Mouse (Mus musculus) forebrain, embryonic 14.5 days (tissue): ENCODE measurements around the gene Nubp1. TPM values are rescaled to one million over a fixed set of nuclear protein-coding genes. Genes with fewer than 3 reads are reported as not detected.
A peak's percentile ranks its signal among the peaks of the same experiment; 100 is the strongest.

Experiments used
- ATAC-seq: fragments of 200-750 bp; cut with Nextera tagmentation; 2 replicates; pipeline ENCODE4 v1.8.0; 2017; ENCODE audit warnings: mild to moderate bottlenecking, moderate library complexity
- DNase-seq: peaks from one replicate; pipeline ENCODE4 v3.0.0-alpha.2; 2015; ENCODE audit warnings: low spot score
- H3K27ac ChIP-seq: fragments of 300-500 bp; sonication (generic); 2 replicates; pipeline ENCODE4 v1.5.1; 2014; ENCODE audit warnings: low read depth, mild to moderate bottlenecking, control low read depth, low read length, moderate library complexity
- H3K27me3 ChIP-seq: fragments of 300-500 bp; sonication (generic); replicated peaks from 2 replicates; pipeline ENCODE4 v1.6.1; 2014; ENCODE audit warnings: low read length, control low read depth, mixed read lengths; ENCODE audit not compliant: control insufficient read depth, insufficient read depth
- H3K36me3 ChIP-seq: fragments of 300-500 bp; sonication (generic); 2 replicates; pipeline ENCODE4 v1.6.1; 2014; ENCODE audit warnings: low read length, control low read depth; ENCODE audit not compliant: control insufficient read depth, insufficient read depth
- H3K4me1 ChIP-seq: fragments of 300-500 bp; sonication (generic); 2 replicates; pipeline ENCODE4 v1.6.1; 2014; ENCODE audit warnings: antibody characterized with exemption, low read length, control low read depth; ENCODE audit not compliant: control insufficient read depth, insufficient read depth
- H3K4me2 ChIP-seq: fragments of 300-500 bp; sonication (generic); 2 replicates; pipeline ENCODE4 v1.6.1; 2014; ENCODE audit warnings: mild to moderate bottlenecking, control low read depth, low read length
- H3K4me3 ChIP-seq: fragments of 300-500 bp; sonication (generic); 2 replicates; pipeline ENCODE4 v1.5.1; 2014; ENCODE audit warnings: low read depth, low read length, control low read depth
- H3K9ac ChIP-seq: fragments of 300-500 bp; sonication (generic); 2 replicates; pipeline ENCODE4 v1.6.1; 2014; ENCODE audit warnings: mild to moderate bottlenecking, low read length, control low read depth, moderate library complexity
- H3K9me3 ChIP-seq: fragments of 300-500 bp; sonication (generic); replicated peaks from 2 replicates; pipeline ENCODE4 v1.6.1; 2016; ENCODE audit warnings: low read length, control low read depth, mixed read lengths; ENCODE audit not compliant: control insufficient read depth
- WGBS: fragments of 180-500 bp; shearing (Covaris S2); extraction: QIAGEN DNeasy Blood & Tissue Kit; methylation state at CpG from one replicate; pipeline ENCODE4 v1.1.7; 2014; 5-methylcytosine and 5-hydroxymethylcytosine counted together
- polyA plus RNA-seq: library from polyadenylated mRNA; unstranded; fragments of >200 nt; fragmentation: Nextera tagmentation; extraction: Ambion mirVana; gene quantifications from 2 replicates; pipeline ENCODE4 v1.2.1, GENCODE M21; 2014

Nubp1 gene
- polyA plus RNA-seq = 40.7 and 49.4 TPM in 2 replicates

DNA sequence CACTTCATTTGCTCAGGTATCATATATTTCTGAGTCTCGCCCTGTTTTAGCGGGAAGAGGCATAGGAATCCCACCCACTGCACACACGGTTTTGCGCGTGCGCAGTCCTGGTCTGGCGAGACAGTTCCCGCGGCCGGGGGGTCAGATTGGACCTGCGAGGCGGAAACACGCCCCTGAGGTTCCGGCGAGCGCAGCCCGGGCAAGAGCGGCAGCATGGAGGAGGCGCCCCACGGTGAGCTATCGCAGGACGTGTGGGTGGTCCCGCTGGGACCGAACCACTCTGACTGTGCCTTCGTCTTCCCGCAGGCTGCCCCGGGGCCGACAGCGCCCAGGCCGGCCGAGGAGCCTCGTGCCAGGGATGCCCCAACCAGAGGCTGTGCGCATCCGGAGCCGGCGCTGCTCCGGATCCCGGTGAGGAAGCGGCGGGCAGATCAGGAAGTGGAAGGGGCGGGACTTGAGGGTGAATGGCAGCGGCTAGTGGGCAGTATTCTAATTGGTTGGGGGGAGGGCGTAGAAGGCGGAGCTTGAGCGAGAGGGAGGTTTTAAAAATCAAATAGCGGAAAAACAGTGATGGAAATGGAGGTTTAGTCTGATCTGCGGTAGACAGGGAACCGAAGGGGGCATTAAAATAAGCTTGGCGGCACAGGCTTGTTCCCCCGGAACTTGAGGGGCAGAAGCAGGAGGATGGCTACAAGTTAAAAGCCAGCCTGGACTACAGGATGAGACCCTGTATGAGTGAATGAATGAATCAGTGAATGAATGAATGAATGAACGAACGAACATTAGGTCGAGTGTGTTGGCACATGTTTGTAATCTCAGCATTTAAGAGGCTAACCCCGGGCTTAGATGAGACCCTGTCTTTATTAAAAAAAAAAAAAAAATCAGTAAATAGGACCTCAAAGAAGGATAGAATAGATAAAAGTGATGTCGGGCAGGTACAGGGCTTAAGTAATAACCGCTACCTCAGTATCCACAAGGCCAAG is at the start of gene Nubp1:
Nubp1 (plus strand) TSS at position 185 of the 983 bp plus-strand sequence.
- Histone ChIP-seq H3K4me1 (peaks cover 8% of the 10 kb centered on the region; the same call in 1 of the 2 replicates), H3K27me3 (no peaks in the 10 kb centered on the region), H3K4me2 (peak within 1 kb of the TSS; percentile 66), H3K9ac (peak within 1 kb of the TSS; percentile 76), H3K9me3 (no peaks in the 10 kb centered on the region), H3K4me3 (peak within 1 kb of the TSS; percentile 64), H3K27ac (peak within 1 kb of the TSS; percentile 93), H3K36me3 (peaks cover 29% of the 10 kb centered on the region)
- peak; percentile 97 for DNase-seq
- ATAC-seq = peak; percentile 98
- WGBS = 4% methylated on average over 56 of the region's 56 CpGs

DNA sequence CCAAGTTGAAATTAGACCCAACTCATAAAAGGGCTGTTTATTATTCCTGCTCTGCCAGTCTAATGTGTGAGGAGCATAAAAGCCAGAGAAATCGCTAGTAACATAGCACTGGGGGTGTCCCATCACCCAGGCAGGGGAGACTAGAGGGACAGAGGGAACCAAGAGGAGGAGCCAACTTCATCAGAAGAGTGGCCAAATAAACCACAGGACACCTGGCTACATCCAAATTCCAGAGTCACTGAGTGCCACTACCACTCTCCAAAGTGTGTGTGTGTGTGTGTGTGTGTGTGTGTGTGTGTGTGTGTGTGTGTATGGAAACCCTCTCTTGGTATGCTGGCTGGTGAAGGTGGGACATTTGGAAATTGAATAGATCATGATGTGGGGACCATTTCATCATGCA is 48.7 kb upstream of the Nubp1 start:
- H3K9me3 ChIP-seq = no peaks in the 10 kb centered on the region
- DNase-seq (no peak), ATAC-seq (no peak)
- H3K4me3 ChIP-seq = no peak overlapping the region
- no peak overlapping the region for H3K9ac ChIP-seq
- no peaks in the 10 kb centered on the region for H3K36me3 ChIP-seq
- H3K4me1 ChIP-seq = peaks cover 3% of the 10 kb centered on the region
- no peak overlapping the region for H3K27ac ChIP-seq
- WGBS = 61% methylated on average over 1 of the region's 1 CpGs
- no peak overlapping the region for H3K4me2 ChIP-seq
- H3K27me3 ChIP-seq = no peaks in the 10 kb centered on the region

DNA sequence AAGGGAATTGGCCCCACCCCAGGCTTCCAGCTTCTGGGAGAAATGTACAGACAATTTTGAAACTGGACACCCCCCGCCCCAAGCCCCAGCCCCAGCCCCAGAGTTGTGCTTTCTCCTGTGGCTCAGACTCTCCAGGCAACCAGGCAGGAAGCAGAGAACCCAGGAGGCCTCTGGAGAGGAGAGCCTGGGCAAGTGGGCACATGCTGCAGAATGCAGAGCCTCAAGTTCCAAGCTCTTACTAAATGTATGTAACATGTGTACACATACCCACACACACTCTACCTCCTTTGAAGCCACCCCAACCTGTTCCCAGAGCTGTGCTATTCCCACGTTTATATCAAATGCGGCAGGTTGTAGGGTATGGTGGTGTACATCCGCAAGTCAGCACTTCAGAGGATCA is 46.0 kb upstream of the Nubp1 start:
- Histone ChIP-seq H3K36me3 (no peaks in the 10 kb centered on the region), H3K4me2 (no peak overlapping the region), H3K9ac (no peak overlapping the region), H3K27ac (no peak overlapping the region), H3K4me1 (peaks cover 3% of the 10 kb centered on the region), H3K27me3 (no peaks in the 10 kb centered on the region), H3K4me3 (no peak overlapping the region), H3K9me3 (no peaks in the 10 kb centered on the region)
- DNase-seq = no peak
- no peak for ATAC-seq
- WGBS = 87% methylated on average over 4 of the region's 4 CpGs

DNA sequence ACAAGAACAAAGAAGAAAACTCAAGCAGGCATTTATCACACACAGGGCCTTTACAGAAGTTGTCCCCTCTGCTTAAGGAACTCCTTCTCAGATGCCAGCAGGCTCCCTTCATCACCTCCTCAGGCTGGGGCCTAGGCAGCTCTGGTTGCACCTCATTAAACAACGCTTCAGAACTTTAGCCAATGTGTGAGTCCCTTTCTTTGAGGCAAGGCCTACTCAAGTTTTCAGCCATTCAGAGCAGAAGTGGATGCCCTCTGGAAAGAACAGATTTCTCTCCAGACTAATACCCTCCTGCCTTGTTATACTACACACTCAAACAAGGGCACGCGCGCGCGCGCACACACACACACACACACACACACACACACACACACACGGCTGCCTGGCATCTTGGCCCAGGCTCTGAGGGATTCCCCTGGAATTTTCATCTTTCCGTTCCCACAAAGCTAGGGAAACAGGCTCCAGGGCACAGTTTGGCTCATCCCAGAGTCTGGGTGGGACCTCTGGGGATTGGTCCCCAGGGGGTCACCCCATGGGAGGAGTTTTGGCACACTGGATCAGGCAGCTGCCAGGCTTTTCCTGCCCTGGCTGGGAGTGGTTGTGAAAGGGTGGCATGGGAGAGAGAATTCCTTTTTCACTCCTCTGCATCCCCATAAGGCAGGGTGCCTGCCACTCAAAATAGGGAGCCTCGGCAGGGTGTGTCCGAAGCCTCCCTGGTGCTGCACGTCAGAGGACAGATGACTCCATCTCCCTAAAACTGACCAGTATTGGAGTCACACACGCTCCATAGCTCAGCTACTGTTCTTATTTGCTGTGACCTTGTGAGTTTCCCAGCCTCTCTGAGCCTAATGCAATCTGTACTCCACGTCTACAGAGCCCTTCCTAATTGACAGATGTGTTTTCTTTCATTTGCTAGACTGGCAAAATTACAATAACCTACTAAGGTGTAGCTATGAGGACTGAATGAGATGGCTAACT is 45.2 kb upstream of the Nubp1 start:
- WGBS = 61% methylated on average over 14 of the region's 14 CpGs
- Histone ChIP-seq H3K4me2 (no peak overlapping the region), H3K9ac (no peak overlapping the region), H3K27me3 (no peaks in the 10 kb centered on the region), H3K36me3 (no peaks in the 10 kb centered on the region), H3K4me3 (no peak overlapping the region), H3K9me3 (no peaks in the 10 kb centered on the region), H3K4me1 (peaks cover 3% of the 10 kb centered on the region), H3K27ac (no peak overlapping the region; the same call in 1 of the 2 replicates)
- DNase-seq (peak; percentile 79), ATAC-seq (peak; percentile 88)

DNA sequence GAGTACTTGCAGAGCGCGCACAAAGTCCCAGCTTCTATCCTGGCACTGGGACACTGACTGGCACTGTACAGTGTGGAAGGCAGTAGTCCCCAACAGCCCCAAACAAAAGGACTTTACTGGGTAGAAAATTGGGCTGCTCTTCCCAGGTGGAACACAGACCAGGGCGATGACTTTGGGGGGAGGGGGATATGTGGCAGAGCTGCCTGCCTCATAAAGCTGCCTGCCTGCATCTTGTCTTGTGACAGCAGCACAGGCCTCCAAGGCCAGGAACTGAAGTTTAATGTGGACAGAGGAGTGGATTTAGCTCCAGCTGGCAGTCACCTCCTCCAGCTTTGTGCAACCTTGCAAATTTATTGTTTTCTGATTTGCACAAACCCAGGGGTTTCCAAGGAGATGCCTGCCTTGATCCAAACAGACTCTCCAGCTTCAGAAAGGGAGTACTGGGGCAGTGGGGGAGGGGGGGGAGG is 42.2 kb upstream of the Nubp1 start:
- Histone ChIP-seq H3K4me2 (no peak overlapping the region), H3K9me3 (no peaks in the 10 kb centered on the region), H3K27me3 (no peaks in the 10 kb centered on the region), H3K27ac (peak overlapping the region; percentile 33; the same call in 1 of the 2 replicates), H3K4me1 (peaks cover 3% of the 10 kb centered on the region), H3K36me3 (no peaks in the 10 kb centered on the region), H3K4me3 (no peak overlapping the region), H3K9ac (no peak overlapping the region)
- ATAC-seq = peak; percentile 18; the same call in 1 of the 2 replicates
- peak; percentile 29 for DNase-seq
- WGBS = 54% methylated on average over 3 of the region's 3 CpGs

DNA sequence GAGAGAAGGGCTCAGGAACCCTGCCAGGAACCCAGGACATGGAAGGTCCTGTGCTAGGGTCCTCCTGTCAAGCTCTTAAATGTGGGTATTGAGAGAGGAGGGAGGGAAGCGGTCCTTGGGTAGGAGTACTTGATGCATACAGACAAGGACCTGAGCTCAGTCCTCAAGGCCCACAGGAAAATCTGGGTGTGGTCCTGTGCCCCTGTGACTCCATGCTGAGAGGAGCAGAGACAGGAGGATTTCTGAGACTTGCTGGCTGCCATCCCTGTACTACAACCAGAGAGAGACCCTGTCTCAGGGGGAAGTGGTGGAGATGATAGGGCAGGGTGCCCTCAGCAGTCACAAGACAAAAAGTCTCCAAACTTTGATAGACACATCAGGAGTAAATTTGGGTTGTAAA is 41.8 kb upstream of the Nubp1 start:
- WGBS = 90% methylated on average over 1 of the region's 1 CpGs
- no peak for ATAC-seq
- H3K9ac ChIP-seq = no peak overlapping the region
- no peak overlapping the region for H3K4me2 ChIP-seq
- no peaks in the 10 kb centered on the region for H3K36me3 ChIP-seq
- no peaks in the 10 kb centered on the region for H3K27me3 ChIP-seq
- no peaks in the 10 kb centered on the region for H3K9me3 ChIP-seq
- H3K4me3 ChIP-seq = no peak overlapping the region
- no peak for DNase-seq
- no peak overlapping the region for H3K27ac ChIP-seq
- peaks cover 3% of the 10 kb centered on the region for H3K4me1 ChIP-seq

DNA sequence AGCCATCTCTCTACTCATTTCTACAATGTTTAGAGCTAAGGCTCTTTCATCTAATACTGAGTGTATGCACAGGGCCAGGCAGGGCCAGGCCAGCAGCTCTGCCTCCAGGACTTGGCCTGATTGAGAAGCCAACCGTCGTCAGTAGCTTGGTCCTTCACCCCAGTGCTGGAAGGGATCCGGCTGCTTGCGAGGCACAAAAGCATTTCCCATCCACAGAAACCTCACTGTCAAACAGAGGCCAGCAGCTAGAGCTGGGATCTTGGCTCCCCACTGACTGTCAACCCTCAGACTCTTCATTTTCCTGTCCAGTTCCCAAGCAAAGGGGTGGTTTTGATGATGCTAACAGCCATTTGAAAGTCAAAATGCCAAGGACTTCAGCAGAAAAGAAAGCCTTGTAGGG is 39.4 kb upstream of the Nubp1 start:
- no peaks in the 10 kb centered on the region for H3K27me3 ChIP-seq
- no peak overlapping the region for H3K27ac ChIP-seq
- H3K4me2 ChIP-seq = no peak overlapping the region
- no peaks in the 10 kb centered on the region for H3K9me3 ChIP-seq
- H3K4me1 ChIP-seq = peaks cover 3% of the 10 kb centered on the region; the same call in 1 of the 2 replicates
- no peak overlapping the region for H3K9ac ChIP-seq
- DNase-seq (no peak), ATAC-seq (no peak)
- 80% methylated on average over 4 of the region's 4 CpGs for WGBS
- no peaks in the 10 kb centered on the region for H3K36me3 ChIP-seq
- no peak overlapping the region for H3K4me3 ChIP-seq

DNA sequence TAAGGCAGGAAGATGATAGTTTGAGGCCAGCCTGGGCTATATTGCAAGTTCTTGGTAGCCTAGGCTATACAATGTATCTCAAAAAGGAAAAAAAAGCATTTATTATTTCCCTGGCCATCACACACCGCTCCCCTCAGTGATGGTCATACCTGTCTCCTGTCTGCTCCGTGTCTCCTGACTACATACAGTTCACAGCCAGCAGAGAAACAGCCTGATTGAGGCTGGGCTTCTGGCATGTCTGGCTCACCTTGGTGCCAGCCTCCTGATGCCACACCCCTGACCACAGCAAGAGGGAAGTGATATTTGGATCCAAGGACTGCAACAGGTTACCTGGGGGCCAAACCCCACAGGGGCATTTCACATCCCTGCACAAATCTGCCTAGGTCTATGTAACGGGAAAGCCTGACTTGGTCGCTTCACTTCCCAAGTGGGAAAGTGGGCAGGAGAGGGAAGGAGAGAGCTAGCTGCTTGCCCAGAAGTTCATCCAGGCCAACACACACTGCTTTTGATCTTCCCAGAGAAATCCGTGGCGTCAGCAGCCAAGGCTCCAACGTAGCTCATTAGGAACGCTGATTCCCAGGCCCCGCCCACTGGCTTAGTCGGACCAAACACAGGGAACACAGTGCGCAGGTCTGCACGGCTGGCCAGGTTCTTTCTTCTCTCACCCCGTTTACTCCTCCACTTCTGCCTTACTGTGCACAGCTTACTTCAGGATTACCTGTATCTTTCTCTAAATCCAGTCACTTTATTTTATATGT is 37.3 kb upstream of the Nubp1 start:
- DNase-seq = peak; percentile 89
- no peaks in the 10 kb centered on the region for H3K27me3 ChIP-seq
- H3K4me3 ChIP-seq = peak overlapping the region; percentile 10; the same call in 1 of the 2 replicates
- no peaks in the 10 kb centered on the region for H3K9me3 ChIP-seq
- H3K4me1 ChIP-seq = peaks cover 3% of the 10 kb centered on the region; the same call in 1 of the 2 replicates
- no peaks in the 10 kb centered on the region for H3K36me3 ChIP-seq
- H3K27ac ChIP-seq = no peak overlapping the region
- peak overlapping the region; percentile 38 for H3K4me2 ChIP-seq
- ATAC-seq = peak; percentile 86
- H3K9ac ChIP-seq = no peak overlapping the region
- WGBS = 19% methylated on average over 13 of the region's 13 CpGs
